Mouse (Mus musculus): ENCODE measurements around the gene Tgfbr3l. TPM values are rescaled to one million over a fixed set of nuclear protein-coding genes. Genes with fewer than 3 reads are reported as not detected.

Tgfbr3l gene
- polyA plus RNA-seq, 1 experiment from 2014 or later = 3.3 TPM

Other genes with a start within 250 kb of the Tgfbr3l start
- gene Cd209f, start 142.4 kb upstream of the Tgfbr3l start, polyA plus RNA-seq (2014; fragmentation: Nextera tagmentation; extraction: Ambion mirVana) = 0.19 and 0.21 TPM in 2 replicates
- not detected in 2 replicates for gene Cd209g, start 114.1 kb upstream of the Tgfbr3l start, polyA plus RNA-seq (2014; fragmentation: Nextera tagmentation; extraction: Ambion mirVana)
- gene Evi5l, start 81.6 kb upstream of the Tgfbr3l start, polyA plus RNA-seq (2014; fragmentation: Nextera tagmentation; extraction: Ambion mirVana) = 18.7 and 24.9 TPM in 2 replicates
- gene Prr36, start 30.8 kb upstream of the Tgfbr3l start, polyA plus RNA-seq (2014; fragmentation: Nextera tagmentation; extraction: Ambion mirVana) = 2.3 and 2.7 TPM in 2 replicates
- gene Lrrc8e, start 21.4 kb upstream of the Tgfbr3l start, polyA plus RNA-seq (2014; fragmentation: Nextera tagmentation; extraction: Ambion mirVana) = 0.69 and 0.97 TPM in 2 replicates
- 18.1 and 21.4 TPM in 2 replicates for gene Map2k7, start 9.5 kb upstream of the Tgfbr3l start, polyA plus RNA-seq (2014; fragmentation: Nextera tagmentation; extraction: Ambion mirVana)
- 0.33 and 1.1 TPM in 2 replicates for gene Gm49320, start 9.3 kb upstream of the Tgfbr3l start, polyA plus RNA-seq (2014; fragmentation: Nextera tagmentation; extraction: Ambion mirVana)
- gene Snapc2, start 4.9 kb downstream of the Tgfbr3l start, polyA plus RNA-seq (2014; fragmentation: Nextera tagmentation; extraction: Ambion mirVana) = 45.0 and 50.6 TPM in 2 replicates
- 49.3 and 59.1 TPM in 2 replicates for gene Ctxn1, start 11.1 kb downstream of the Tgfbr3l start, polyA plus RNA-seq (2014; fragmentation: Nextera tagmentation; extraction: Ambion mirVana)
- 65.4 and 71.9 TPM in 2 replicates for gene Timm44, start 27.7 kb downstream of the Tgfbr3l start, polyA plus RNA-seq (2014; fragmentation: Nextera tagmentation; extraction: Ambion mirVana)
- gene Ccl25, start 77.0 kb downstream of the Tgfbr3l start, polyA plus RNA-seq (2014; fragmentation: Nextera tagmentation; extraction: Ambion mirVana) = 10.2 and 11.2 TPM in 2 replicates
- gene Elavl1, start 77.2 kb downstream of the Tgfbr3l start, polyA plus RNA-seq (2014; fragmentation: Nextera tagmentation; extraction: Ambion mirVana) = 217 and 226 TPM in 2 replicates
- gene Cers4, start 244.8 kb downstream of the Tgfbr3l start, polyA plus RNA-seq (2014; fragmentation: Nextera tagmentation; extraction: Ambion mirVana) = 17.3 and 27.8 TPM in 2 replicates